Mouse (Mus musculus) monocyte, adult 5-6 weeks (primary cell): ENCODE data around the gene R3hdm2. TPM values are rescaled to one million over a fixed set of nuclear protein-coding genes. Genes with fewer than 3 reads are reported as not detected.

Source experiments
- ATAC-seq: fragments of 153-309, 156-312 bp; replicated peaks from 2 replicates; pipeline ENCODE4 v1.8.0; 2017; ENCODE audit warnings: mild to moderate bottlenecking; ENCODE audit not compliant: low TSS enrichment, insufficient number of reproducible peaks, severe bottlenecking, poor library complexity, low FRiP score
- total RNA-seq: library from RNA; stranded (forward); fragments of 200-1000, 200-491, 200-594 nt; gene quantifications from 3 replicates; pipeline ENCODE4 v1.2.3, GENCODE M21; 2017

The R3hdm2 gene
- total RNA-seq, 1 experiment from 2014 or later: 32.1 TPM

GRCm38 (mm10) chr10:127477301-127477700 is 97.2 kb downstream of the R3hdm2 start:
- no peak for ATAC-seq

- no peak for ATAC-seq
Measured at GRCm38 (mm10) chr10:127479131-127479530, 99.0 kb downstream of the R3hdm2 start.

GRCm38 (mm10) chr10:127480833-127481813 is 101.0 kb downstream of the R3hdm2 start:
- peak; percentile 77 for ATAC-seq

- no peak for ATAC-seq
Measured at GRCm38 (mm10) chr10:127485235-127485634, 105.1 kb downstream of the R3hdm2 start.

- ATAC-seq: no peak
Measured at GRCm38 (mm10) chr10:127488856-127489255, 108.7 kb downstream of the R3hdm2 start.

- ATAC-seq: no peak
Measured at GRCm38 (mm10) chr10:127490160-127491127, 110.3 kb downstream of the R3hdm2 start.

GRCm38 (mm10) chr10:127491128-127491512 is 111.0 kb downstream of the R3hdm2 start:
- ATAC-seq: no peak

GRCm38 (mm10) chr10:127492118-127492517 is 112.0 kb downstream of the R3hdm2 start:
- no peak for ATAC-seq

- no peak for ATAC-seq
Measured at GRCm38 (mm10) chr10:127496156-127496555, 116.0 kb downstream of the R3hdm2 start.

GRCm38 (mm10) chr10:127499516-127499915 is 119.4 kb downstream of the R3hdm2 start:
- ATAC-seq: no peak

GRCm38 (mm10) chr10:127500042-127500441 is 119.9 kb downstream of the R3hdm2 start:
- no peak for ATAC-seq

- ATAC-seq: no peak
Measured at GRCm38 (mm10) chr10:127500894-127501893, 121.1 kb downstream of the R3hdm2 start, which contains the start of gene Stac3. Stac3 (plus strand) TSS chr10:127501686.

GRCm38 (mm10) chr10:127508239-127508638 is 128.1 kb downstream of the R3hdm2 start:
- peak; percentile 8; the same call in 1 of the 2 replicates for ATAC-seq

GRCm38 (mm10) chr10:127509051-127509836 is 129.1 kb downstream of the R3hdm2 start:
- peak; percentile 47; the same call in 1 of the 2 replicates for ATAC-seq

GRCm38 (mm10) chr10:127509837-127510701 is 129.9 kb downstream of the R3hdm2 start:
- no peak for ATAC-seq

- ATAC-seq: no peak
Measured at GRCm38 (mm10) chr10:127510895-127511617, 130.9 kb downstream of the R3hdm2 start.
